Mouse (Mus musculus) spleen, adult 2 months (tissue): ENCODE measurements around the gene Zfp637.

Experiments used
- CTCF ChIP-seq: fragments of 200-500 bp; IDR thresholded peaks from 2 replicates; pipeline ENCODE4 v1.5.1; 2011; ENCODE audit warnings: mild to moderate bottlenecking, inconsistent platforms; ENCODE audit not compliant: insufficient read depth, insufficient read length, insufficient replicate concordance; ENCODE audit errors: extremely low read depth
- POLR2A ChIP-seq: fragments of 200-500 bp; IDR thresholded peaks from 2 replicates; pipeline ENCODE4 v1.6.1; 2011; ENCODE audit warnings: low read depth, low read length, inconsistent platforms

DNA sequence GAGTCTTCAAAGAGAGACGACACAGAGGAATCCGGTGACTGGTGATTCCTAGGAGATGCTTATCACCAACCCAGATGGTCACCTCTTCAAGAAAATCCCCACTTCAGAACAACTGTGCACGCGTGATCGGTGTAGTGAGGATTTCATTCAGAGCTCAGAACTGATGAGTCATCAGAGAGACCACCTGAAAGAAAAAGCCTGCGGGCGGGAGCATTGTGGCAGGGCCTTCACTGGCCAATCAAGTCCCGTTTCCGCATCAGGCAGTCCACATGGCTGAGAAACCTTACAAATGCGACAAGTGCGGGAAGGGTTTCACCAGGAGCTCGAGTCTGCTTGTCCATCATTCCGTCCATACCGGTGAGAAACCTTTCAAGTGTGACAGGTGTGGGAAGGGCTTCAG is 30.1 kb downstream of the Zfp637 start:
- TF ChIP-seq CTCF: no peak
- no peak for TF ChIP-seq POLR2A
